Mouse (Mus musculus): ENCODE results near the gene Ppa1.
"Not testable (repeated sequence)": the region's sequence is repeated elsewhere in the genome, so short reads cannot be mapped to it uniquely, and the experiment has no call there.

The Ppa1 gene

DNA sequence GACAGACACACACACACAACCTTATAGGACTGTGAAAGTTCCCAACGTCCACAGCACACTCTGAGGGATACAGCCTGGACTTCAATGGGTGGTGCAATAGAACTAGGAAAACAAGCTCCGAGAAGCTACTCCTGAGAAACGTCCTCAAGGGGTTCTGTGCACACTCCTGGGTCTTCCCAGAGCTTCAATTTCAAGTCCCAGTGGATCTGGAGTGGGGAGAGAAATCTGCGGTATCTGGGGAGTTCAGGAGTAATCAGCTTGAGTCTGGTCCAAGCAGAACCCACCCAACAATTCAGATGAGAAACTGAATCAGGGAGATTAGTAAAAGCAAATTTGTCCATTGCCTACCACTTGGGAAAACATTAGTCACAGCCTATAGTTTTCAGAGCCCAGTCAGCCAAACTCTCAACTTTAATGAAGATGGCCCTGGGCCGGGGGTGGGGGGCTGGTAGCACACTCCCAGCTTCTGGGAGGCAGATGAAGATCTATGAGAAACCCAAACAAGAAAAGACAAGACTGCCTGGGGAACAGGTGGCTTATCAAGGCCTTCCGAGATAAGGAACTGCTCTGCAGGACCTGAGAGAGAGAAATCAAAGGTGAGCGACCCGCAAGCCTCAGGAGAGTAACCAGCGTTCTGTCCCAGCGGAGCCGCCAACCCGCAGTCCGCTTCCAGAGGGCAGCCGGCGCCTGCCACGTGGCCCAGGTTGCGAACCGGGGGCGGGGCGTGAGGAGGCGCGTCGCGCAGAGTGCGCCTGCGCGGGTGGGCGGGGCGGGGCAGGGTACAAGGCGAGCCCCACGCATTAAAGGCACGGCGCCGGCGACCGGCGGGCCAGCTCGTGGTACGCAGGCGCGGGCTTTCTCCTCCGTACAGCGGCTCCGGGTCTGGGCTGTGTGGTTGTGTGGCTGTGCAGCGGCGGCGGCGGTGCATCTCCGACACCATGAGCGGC, at the start of gene Ppa1:
TSS of gene Ppa1 (plus strand) at position 763 of the 947 bp plus-strand sequence.
- DNase-seq, result peak; percentile 80

DNA sequence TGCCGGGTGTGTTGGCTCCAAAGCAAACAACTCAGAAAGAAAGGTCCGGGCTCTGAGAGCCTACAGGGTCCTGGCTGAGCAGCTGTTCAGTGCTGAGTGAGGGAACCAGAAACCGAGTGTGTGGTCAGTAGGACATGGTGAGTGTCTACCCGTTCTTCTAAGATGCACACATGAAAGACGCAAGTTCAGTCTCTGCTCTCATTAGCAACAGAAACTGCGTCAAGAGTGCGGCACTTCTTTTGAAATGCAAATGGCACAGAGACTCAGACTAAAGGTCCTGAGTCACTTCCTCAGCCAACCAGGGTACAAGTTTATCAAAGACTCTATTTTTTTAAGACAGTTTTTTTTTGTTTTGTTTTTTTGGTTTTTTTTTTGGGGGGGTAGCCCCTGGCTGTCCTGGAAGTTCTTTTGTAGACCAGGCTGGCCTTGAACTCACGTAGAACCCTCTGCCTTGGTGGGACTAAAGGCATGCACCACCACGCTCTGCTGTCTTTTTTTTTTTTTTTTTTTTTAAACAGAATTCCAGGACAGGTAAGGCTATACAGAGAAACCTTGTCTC, 48.7 kb upstream of the Ppa1 start:
- no peak for DNase-seq

DNA sequence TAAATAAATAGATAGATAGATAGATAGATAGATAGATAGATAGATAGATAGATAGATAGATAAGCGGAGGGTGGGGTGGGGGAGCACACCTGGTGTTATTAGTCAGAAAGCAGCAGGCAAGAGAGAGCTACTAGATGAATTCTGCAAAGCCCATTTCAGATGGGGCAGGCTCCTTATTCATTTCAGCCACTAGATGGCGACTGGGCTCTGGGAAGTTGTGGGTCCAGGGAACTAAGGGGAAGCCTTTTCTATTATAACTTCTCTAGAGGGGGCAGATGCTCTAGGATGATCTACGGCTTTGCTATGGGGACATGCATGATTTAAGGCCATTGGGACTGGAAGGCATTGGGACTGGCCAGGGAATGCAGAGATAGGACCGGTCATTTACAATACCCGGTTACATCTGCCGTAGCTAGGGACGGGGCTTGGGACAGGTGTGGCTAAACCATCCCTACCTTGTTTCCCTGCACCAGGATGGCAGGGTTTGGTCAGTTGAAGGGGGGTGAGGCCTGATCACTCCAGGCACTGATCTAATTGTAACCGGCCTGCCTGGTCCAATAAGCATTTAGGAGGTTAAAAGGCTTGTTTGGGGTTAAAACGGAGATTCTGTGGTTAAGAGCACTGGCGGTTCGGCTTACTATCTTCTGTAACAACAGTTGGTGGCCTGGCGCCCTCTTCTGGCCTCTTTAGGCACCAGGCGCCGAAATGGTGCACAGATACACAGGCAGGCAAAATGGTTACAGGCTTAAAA, 45.9 kb upstream of the Ppa1 start:
- peak; percentile 65 for DNase-seq

DNA sequence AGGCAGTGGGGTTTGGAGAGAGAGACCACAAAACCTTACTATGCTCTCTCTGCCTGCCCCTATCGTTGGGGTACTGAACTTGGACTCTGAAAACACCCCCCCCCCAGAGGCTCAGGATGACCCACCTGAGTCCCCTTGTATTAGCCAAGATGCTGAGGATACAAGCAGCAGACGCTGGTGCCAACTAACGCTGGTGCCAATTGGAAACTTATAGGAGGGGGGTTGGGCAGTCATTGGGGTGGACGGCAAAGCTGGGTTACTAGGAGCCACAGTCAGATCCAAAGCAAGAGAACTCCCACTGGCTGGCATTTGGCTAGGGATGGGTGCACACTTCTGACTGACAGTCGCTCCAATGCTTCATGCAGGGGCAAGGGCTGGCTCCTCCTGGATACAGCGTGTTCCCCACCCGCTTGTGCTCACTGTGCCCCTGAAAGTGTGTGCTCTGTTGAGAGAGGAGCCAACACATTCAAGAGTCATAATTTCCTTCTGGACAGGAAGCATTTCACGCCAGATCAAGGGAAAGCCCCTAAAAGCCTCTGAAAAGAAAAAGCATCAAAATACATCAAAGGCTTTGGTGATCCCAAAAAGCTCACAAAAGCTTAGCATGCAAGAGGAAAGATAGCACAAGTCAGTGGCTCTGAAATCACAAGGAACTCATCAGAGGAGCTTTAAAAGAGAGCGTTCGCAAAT, 43.8 kb upstream of the Ppa1 start:
- DNase-seq, result no peak

DNA sequence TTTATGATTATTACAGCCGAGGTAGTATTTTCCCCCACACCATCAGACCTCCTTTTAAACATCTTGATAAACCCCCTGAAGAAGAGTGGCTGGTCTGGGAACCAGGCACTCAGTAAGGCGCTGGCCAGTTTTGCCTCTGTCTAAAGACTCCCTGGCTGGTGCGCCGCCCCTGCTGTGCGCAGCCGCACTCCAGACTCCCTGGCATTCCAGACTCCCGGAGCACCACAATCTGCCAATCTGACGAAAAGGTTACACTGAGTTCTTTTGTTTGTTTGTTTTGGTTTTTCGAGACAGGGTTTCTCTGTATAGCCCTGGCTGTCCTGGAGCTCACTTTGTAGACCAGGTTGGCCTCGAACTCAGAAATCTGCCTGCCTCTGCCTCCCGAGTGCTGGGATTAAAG, 43.0 kb upstream of the Ppa1 start:
- not testable (repeated sequence) for DNase-seq

DNA sequence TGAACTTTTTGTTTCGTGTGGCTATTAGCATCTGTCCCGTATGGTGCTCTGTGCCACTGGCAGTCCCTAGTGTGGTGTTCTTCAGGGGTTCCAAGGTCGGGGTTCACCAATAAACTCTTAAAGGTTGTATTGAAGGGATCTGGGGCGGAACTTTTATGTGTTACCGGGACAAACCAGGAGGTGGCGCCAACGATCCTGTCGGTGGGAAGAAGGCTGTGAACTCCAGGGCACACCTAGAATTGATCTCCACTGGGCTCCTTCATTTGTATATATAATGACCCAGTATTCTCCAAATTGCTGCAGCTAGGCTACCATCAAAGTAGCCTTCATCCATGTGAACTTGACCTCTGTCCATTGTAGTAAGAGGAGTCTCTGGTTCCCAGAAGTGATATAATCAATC, 42.5 kb upstream of the Ppa1 start:
- DNase-seq, result peak; percentile 59

DNA sequence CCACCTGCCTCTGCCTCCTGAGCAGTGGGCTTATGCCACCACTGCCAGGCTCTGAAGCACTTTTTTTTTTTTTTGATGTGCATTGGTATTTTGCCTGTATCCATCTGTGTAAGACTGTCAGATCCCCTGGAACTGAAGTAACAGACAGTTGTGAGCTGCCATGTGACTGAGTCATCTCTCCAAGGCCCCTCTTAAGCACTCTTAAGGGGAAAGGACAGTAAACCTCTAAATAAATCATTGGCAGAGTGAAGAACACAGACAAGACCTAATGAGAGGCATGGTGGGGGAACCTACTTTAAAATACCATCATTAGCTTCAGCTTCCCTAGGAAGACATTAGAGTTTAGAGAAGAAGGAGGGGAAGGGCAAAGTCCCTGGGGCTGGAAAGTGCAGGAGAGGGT, 40.1 kb upstream of the Ppa1 start:
- no peak for DNase-seq

DNA sequence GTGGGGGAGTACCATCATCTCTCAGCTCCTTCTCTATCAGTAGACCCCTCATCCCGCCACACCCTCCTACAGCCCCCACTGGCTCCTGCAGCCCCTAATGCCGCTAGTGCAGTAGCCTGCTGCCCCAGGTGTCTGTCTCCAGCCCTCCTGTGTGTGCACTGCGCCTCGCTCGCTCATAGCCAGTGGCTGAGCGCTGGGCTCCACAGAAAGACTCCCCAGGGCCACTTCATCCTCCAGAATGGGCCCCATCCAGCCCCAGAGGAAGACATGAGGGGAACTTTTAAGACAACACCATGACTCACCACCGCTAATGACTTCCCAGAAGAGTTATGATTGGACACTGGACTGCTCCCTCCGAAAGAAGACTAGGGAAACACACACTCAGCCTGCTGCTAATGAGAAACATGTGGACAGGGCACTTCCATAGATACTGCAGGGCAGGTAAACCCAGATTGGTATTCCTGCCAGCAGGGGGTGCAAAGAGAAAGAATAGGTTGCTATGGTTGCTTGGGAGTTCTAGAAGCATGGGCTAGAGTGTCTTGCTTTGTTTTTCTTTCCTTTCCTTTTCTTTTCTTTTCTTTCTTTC, 37.6 kb upstream of the Ppa1 start:
- peak; percentile 20 for DNase-seq

DNA sequence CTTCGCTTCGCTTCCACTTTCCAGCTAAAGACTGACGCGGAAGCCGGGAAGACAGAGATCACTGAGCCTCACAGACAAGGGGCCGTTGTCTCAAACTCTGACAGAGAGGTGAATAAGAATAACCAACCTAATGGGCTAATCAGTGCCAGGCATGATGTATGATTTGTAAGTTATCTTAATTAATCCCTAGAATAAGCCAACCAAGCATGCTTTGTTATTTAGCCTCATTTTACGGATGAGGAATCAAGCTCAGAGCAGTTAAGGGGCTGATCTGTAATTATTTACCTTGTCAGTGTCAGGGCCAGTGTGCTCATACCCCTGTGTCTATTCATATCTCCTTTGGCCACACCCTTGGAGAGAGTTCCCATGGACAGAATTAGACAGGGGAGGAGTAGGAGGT, 34.0 kb upstream of the Ppa1 start:
- no peak for DNase-seq

DNA sequence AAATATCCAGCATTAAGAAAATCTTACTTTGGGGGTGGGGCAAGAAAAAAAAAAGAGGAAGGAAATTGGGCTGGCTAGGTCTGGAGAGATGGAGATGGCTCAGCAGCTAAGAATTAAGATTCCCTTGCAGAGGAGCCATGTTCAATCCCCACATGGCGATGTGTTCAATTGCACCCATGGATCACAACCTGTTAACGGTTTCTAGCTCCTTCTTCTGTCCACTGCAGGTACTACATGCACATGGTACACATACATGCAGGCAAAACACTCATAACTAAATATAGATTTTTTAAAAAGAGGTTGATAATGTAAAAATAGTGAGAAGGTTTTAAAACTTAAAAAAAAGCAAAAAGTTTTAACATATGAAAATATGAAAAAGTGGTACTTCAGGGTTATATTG, 29.8 kb upstream of the Ppa1 start:
- DNase-seq, result no peak

DNA sequence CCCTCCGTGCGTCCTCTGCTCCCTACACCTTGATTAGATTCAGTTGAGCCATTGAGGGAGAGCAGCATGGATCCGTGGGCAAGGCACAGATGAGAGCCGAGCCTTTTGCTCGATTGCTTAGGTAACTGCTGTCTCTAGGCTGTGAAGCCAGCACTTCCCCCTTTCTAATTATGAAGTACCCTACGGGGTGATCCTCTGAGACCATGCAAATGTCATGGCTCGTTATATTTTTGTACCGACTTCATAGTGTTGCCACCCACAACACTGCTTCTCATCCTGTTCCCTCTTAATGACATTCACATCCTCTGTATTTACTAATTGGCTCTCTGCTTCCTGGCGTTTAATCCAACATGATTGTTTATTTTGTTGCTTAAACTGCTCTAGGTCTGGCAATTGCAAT, 26.7 kb upstream of the Ppa1 start:
- DNase-seq, result no peak

DNA sequence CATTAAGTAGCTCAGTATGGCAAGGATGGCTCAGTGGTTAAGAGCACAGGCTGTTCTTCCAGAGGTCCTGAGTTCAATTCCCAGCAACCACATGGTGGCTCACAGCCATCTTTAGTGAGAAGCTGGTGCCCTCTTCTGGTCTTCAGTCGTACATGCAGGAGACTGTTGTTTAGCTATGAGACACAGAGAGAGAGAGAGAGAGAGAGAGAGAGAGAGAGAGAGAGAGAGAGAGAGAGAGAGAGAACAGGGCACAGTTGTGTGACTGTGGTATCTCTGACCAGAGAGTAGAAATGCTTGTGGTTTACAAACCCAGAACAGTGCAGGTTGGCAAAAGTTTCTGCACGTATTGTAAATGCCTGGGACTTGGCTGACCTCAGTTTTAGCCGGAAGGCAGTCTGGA, 24.5 kb upstream of the Ppa1 start:
- peak; percentile 4 for DNase-seq

DNA sequence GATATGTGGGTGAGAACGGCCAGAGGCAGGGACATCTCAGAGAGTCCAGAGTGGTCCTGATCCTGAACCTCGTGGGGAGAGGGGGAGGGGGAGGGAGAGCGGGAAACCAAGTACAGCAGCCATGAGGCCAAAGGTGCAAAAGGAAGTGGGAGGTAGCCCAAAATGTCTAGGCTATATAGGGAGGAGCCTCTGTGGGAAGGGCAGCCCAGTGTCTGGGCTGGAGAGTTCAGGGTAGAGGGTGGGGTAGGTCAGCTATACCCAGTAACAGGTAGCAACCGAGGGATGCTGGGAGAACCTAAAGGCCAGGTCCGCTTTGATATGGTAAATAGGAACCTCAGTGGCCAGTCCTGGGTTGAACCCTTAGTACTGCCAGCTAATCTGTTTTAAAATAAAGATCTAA, 23.6 kb upstream of the Ppa1 start:
- DNase-seq, result no peak

DNA sequence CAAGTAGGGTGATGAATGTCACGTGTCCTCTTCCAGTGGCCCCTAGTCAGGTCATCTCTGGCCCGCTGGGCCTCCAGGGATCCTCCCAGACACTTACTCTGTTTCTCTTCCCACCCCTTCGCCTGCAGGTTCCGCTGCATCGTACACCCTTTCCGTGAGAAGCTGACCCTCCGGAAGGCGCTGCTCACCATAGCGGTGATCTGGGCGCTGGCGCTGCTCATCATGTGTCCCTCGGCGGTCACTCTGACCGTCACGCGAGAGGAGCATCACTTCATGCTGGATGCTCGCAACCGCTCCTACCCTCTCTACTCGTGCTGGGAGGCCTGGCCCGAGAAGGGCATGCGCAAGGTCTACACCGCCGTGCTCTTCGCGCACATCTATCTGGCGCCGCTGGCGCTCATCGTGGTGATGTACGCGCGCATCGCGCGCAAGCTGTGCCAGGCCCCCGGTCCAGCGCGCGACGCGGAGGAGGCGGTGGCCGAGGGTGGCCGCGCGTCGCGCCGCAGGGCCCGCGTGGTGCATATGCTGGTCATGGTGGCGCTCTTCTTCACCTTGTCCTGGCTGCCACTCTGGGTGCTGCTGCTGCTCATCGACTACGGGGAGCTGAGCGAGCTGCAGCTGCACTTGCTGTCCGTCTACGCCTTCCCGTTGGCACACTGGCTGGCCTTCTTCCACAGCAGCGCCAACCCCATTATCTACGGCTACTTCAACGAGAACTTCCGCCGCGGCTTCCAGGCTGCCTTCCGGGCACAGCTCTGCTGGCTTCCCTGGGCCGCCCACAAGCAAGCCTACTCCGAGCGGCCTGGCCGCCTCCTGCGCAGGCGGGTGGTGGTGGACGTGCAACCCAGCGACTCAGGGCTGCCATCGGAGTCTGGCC, 22.7 kb upstream of the Ppa1 start:
- no peak for DNase-seq

DNA sequence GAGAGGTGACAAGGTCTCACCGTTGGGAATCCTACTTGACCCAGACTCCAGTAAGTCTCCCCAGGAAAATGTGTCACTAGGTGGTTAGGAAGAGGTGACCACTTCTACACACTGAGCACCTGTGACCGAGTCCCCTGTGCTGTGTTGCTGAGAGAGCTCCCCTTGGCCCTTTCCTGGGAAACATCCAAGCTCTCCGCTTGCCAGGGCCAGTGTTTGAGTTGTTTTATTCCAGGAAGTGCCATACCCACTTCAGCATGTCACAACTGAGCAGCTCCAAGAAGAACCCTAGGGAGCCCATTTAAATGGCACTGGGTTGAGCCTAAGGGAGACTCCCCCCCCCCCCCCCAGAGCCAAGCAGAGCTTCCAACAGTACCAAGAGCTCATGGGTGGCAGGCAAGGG, 21.8 kb upstream of the Ppa1 start:
- DNase-seq, result no peak

DNA sequence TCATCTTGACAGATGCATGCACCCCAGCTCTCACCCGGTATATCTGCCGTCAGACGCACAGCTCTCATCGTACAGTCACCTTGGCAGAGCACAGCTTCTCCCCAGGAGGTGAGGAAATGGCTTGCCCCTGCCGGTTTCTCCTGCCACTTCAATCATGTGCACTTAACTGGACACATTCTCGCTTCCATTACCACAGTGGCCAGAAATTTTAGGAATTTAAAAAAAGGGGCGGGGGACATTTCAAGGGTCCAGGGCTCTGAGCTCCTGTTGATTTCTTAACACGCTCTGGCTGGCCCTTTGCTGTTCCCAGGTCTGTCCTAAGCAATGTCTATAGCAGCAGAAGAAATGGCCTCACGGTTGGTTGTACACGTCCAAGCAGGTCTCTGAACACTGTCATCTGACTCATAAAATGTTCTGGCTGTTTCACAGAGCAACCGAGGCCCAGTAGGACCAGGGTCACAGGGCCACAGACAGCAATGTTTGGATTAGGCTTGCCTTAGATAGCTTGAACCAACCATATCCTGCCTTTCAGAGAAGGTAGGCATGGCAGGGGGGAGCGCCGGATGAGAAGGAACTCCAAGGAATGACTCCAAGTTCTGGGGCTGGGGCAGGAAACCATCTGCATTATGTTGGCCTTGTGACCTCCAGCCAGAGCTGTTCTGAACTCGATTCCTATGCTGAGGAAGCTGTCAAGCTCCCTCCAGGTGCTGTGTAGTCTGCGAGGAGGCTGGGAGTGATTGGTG, 21.0 kb upstream of the Ppa1 start:
- DNase-seq, result no peak

DNA sequence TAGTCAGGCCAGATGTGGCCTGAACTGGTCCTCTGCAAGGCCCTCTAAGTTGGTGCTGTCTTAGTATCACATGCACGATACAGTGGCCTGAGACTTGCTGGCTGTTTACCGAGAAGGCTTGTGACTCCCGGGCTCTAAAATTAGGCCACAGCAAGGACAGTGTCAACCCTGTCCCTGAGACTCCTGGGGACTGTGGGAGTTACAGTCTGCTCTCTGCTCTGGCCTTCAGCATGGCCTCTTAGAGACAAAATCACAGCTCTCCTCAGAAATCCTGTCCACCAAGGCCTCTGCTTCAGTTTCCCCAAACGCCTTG, 20.5 kb upstream of the Ppa1 start:
- DNase-seq, result no peak

DNA sequence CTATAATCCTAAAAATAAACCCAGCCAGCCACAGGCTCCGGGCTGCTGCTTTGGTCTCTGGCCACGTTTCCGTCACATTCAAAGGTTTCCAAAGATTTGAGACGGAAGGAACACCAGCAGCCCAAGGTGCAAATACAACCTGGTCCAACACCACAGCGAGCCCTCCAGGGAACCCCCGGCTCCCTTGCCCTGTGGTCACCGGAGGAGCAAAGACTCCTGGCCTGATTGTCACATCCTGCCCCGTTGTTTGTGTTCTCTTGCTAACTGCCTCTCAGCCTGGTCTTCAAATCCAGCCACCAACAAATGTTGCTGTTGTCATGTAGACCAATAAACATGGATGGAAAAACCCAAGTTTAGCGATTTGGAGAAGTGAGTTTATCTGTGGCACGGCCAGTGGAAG, 15.9 kb upstream of the Ppa1 start:
- no peak for DNase-seq

DNA sequence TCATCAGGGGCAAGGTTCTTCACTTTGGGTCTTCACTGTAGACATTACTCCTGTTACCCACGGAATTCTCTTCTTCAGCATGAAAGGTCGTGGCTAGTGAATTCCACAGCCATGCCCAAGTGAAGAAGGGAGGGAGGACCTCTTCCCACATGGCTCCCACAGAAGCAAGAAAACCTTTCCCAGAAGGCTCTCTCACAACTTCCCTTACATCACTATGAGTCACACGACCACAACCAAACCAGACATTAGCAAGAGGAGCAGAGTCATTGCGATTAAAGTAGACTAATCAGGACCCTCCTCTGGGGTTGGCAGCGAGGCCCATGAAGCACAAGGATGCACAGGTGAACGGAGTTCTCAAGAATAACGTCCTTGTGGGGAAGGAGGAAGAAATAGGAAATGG, 11.3 kb upstream of the Ppa1 start:
- DNase-seq, result no peak

DNA sequence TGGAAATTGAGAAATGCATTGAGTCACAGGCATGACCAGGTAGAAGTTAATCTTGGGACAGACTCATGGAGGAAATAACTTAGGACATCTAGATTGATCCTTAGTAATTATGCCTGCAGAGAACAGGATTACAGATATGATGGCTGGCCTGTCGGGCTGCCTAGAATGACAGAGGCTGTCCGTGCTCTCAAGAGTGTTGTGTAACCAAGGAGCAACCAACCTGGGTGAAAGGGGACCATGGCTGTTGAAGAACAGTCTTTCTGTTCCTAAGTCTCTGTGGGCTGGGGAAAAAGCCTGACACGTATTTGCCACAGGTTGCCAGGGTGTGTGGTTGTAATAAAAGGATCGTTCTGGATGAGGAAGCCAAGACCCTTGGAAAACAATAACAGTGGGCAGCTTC, 8.0 kb upstream of the Ppa1 start:
- no peak for DNase-seq

DNA sequence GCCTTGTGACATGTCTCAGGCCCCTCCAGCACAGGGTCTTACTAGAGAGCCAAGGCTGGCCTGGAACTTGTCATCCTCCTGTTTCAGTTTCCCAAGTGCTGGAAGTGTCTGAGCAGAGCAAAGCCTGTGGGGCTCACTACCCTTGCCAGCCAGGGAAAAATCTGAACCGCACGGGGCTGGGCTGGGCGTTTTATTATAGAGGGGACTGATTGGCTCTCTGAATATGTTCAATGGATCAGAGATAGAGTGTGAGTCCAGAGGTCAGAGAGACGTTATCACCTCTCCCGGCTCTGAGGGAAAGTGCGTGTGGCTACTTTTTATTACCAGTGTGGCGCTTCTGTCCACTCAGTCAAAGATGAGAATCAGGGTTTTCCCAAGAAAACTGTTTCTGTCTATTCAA, 1.8 kb upstream of the Ppa1 start:
- DNase-seq, result no peak
